Mouse (Mus musculus): ENCODE results near the gene Eif4g1. TPM values are rescaled to one million over a fixed set of nuclear protein-coding genes. Genes with fewer than 3 reads are reported as not detected.

Gene Eif4g1
- polyA plus RNA-seq, 1 experiment from 2014 or later, result 213 TPM

GRCm38 (mm10) chr16:20733731-20734730, 65.9 kb downstream of the Eif4g1 start, which contains the start of gene Thpo:
Gene Thpo, minus strand, starts transcription at chr16:20734511.
- Histone ChIP-seq H3K27ac (ENCODE audit: low read depth, low read length) (no peak within 1 kb of the TSS), H3K27me3 (ENCODE audit: control insufficient read depth, insufficient read depth, low read length) (peaks cover 21% of the 10 kb centered on the region), H3K4me3 (ENCODE audit: low read length) (peak within 1 kb of the TSS; percentile 69), H3K4me1 (ENCODE audit: control insufficient read depth, insufficient read depth, low read length) (peaks cover 16% of the 10 kb centered on the region; the same call in 1 of the 2 replicates), H3K36me3 (ENCODE audit: control insufficient read depth, insufficient read depth, low read length) (no peaks in the 10 kb centered on the region), H3K9ac (ENCODE audit: low read depth, low read length) (peak within 1 kb of the TSS; percentile 77; the same call in 1 of the 2 replicates), H3K4me2 (replicated peaks; ENCODE audit: low read depth, low read length) (peak within 1 kb of the TSS; percentile 99), H3K9me3 (ENCODE audit: control insufficient read depth, low read length) (no peaks in the 10 kb centered on the region)
- ATAC-seq (ENCODE audit: low FRiP score, low TSS enrichment), result no peak
- 2% methylated on average over 45 of the region's 45 CpGs for WGBS

GRCm38 (mm10) chr16:20735651-20736050, 67.5 kb downstream of the Eif4g1 start:
- no peaks in the 10 kb centered on the region for H3K9me3 ChIP-seq (ENCODE audit: control insufficient read depth, low read length)
- peaks cover 21% of the 10 kb centered on the region for H3K27me3 ChIP-seq (ENCODE audit: control insufficient read depth, insufficient read depth, low read length)
- WGBS, result 69% methylated on average over 5 of the region's 5 CpGs
- peaks cover 16% of the 10 kb centered on the region; the same call in 1 of the 2 replicates for H3K4me1 ChIP-seq (ENCODE audit: control insufficient read depth, insufficient read depth, low read length)
- H3K4me2 ChIP-seq (replicated peaks; ENCODE audit: low read depth, low read length), result no peak overlapping the region
- no peaks in the 10 kb centered on the region for H3K36me3 ChIP-seq (ENCODE audit: control insufficient read depth, insufficient read depth, low read length)
- no peak overlapping the region for H3K4me3 ChIP-seq (ENCODE audit: low read length)
- no peak for ATAC-seq (ENCODE audit: low FRiP score, low TSS enrichment)
- H3K27ac ChIP-seq (ENCODE audit: low read depth, low read length), result no peak overlapping the region
- no peak overlapping the region for H3K9ac ChIP-seq (ENCODE audit: low read depth, low read length)

GRCm38 (mm10) chr16:20736168-20736567, 68.1 kb downstream of the Eif4g1 start:
- 85% methylated on average over 7 of the region's 7 CpGs for WGBS
- Histone ChIP-seq H3K36me3 (ENCODE audit: control insufficient read depth, insufficient read depth, low read length) (no peaks in the 10 kb centered on the region), H3K9ac (ENCODE audit: low read depth, low read length) (no peak overlapping the region), H3K9me3 (ENCODE audit: control insufficient read depth, low read length) (no peaks in the 10 kb centered on the region), H3K27me3 (ENCODE audit: control insufficient read depth, insufficient read depth, low read length) (peaks cover 21% of the 10 kb centered on the region), H3K4me3 (ENCODE audit: low read length) (no peak overlapping the region), H3K4me1 (ENCODE audit: control insufficient read depth, insufficient read depth, low read length) (peaks cover 16% of the 10 kb centered on the region; the same call in 1 of the 2 replicates), H3K4me2 (replicated peaks; ENCODE audit: low read depth, low read length) (no peak overlapping the region), H3K27ac (ENCODE audit: low read depth, low read length) (no peak overlapping the region)
- ATAC-seq (ENCODE audit: low FRiP score, low TSS enrichment), result no peak

- Histone ChIP-seq H3K4me3 (ENCODE audit: low read length) (no peak overlapping the region), H3K9ac (ENCODE audit: low read depth, low read length) (no peak overlapping the region), H3K4me1 (ENCODE audit: control insufficient read depth, insufficient read depth, low read length) (peaks cover 16% of the 10 kb centered on the region; the same call in 1 of the 2 replicates), H3K4me2 (replicated peaks; ENCODE audit: low read depth, low read length) (no peak overlapping the region), H3K27me3 (ENCODE audit: control insufficient read depth, insufficient read depth, low read length) (peaks cover 21% of the 10 kb centered on the region), H3K27ac (ENCODE audit: low read depth, low read length) (no peak overlapping the region), H3K9me3 (ENCODE audit: control insufficient read depth, low read length) (no peaks in the 10 kb centered on the region), H3K36me3 (ENCODE audit: control insufficient read depth, insufficient read depth, low read length) (no peaks in the 10 kb centered on the region)
- ATAC-seq (ENCODE audit: low FRiP score, low TSS enrichment), result no peak
- WGBS, result 85% methylated on average over 5 of the region's 5 CpGs
These were observed 68.7 kb downstream of the Eif4g1 start for GRCm38 (mm10) chr16:20736823-20737222.

GRCm38 (mm10) chr16:20739845-20740244, 71.7 kb downstream of the Eif4g1 start:
- H3K4me1 ChIP-seq (ENCODE audit: control insufficient read depth, insufficient read depth, low read length), result no peaks in the 10 kb centered on the region
- H3K27ac ChIP-seq (ENCODE audit: low read depth, low read length), result no peak overlapping the region
- peaks cover 9% of the 10 kb centered on the region for H3K27me3 ChIP-seq (ENCODE audit: control insufficient read depth, insufficient read depth, low read length)
- 94% methylated on average over 9 of the region's 9 CpGs for WGBS
- H3K9me3 ChIP-seq (ENCODE audit: control insufficient read depth, low read length), result no peaks in the 10 kb centered on the region
- H3K4me2 ChIP-seq (replicated peaks; ENCODE audit: low read depth, low read length), result no peak overlapping the region
- no peak overlapping the region for H3K9ac ChIP-seq (ENCODE audit: low read depth, low read length)
- ATAC-seq (ENCODE audit: low FRiP score, low TSS enrichment), result no peak
- H3K4me3 ChIP-seq (ENCODE audit: low read length), result no peak overlapping the region
- H3K36me3 ChIP-seq (ENCODE audit: control insufficient read depth, insufficient read depth, low read length), result no peaks in the 10 kb centered on the region

Other genes with a start within 250 kb of the Eif4g1 start
- gene Abcc5, start 241.9 kb upstream of the Eif4g1 start, polyA plus RNA-seq (2014; fragmentation: Nextera tagmentation; extraction: Ambion mirVana), result 37.3 and 64.0 TPM in 2 replicates
- gene Eif2b5, start 169.5 kb upstream of the Eif4g1 start, polyA plus RNA-seq (2014; fragmentation: Nextera tagmentation; extraction: Ambion mirVana), result 68.6 and 115 TPM in 2 replicates
- gene Dvl3, start 151.3 kb upstream of the Eif4g1 start, polyA plus RNA-seq (2014; fragmentation: Nextera tagmentation; extraction: Ambion mirVana), result 29.1 and 30.5 TPM in 2 replicates
- 607 TPM in 2 replicates for gene Ap2m1, start 132.8 kb upstream of the Eif4g1 start, polyA plus RNA-seq (2014; fragmentation: Nextera tagmentation; extraction: Ambion mirVana)
- gene Abcf3, start 119.7 kb upstream of the Eif4g1 start, polyA plus RNA-seq (2014; fragmentation: Nextera tagmentation; extraction: Ambion mirVana), result 42.6 and 44.5 TPM in 2 replicates
- 0.79 and 1.3 TPM in 2 replicates for gene Vwa5b2, start 78.8 kb upstream of the Eif4g1 start, polyA plus RNA-seq (2014; fragmentation: Nextera tagmentation; extraction: Ambion mirVana)
- gene Eef1akmt4, start 56.7 kb upstream of the Eif4g1 start, polyA plus RNA-seq (2014; fragmentation: Nextera tagmentation; extraction: Ambion mirVana), result 42.2 and 42.4 TPM in 2 replicates
- not detected in 2 replicates for gene Gm49333, start 56.7 kb upstream of the Eif4g1 start, polyA plus RNA-seq (2014; fragmentation: Nextera tagmentation; extraction: Ambion mirVana)
- gene Alg3, start 56.6 kb upstream of the Eif4g1 start, polyA plus RNA-seq (2014; fragmentation: Nextera tagmentation; extraction: Ambion mirVana), result 44.3 and 55.7 TPM in 2 replicates
- 1.7 and 1.9 TPM in 2 replicates for gene Camk2n2, start 47.0 kb upstream of the Eif4g1 start, polyA plus RNA-seq (2014; fragmentation: Nextera tagmentation; extraction: Ambion mirVana)
- 2.6 and 3.1 TPM in 2 replicates for gene Ece2, start 38.5 kb upstream of the Eif4g1 start, polyA plus RNA-seq (2014; fragmentation: Nextera tagmentation; extraction: Ambion mirVana)
- gene Psmd2, start 16.7 kb upstream of the Eif4g1 start, polyA plus RNA-seq (2014; fragmentation: Nextera tagmentation; extraction: Ambion mirVana), result 208 and 355 TPM in 2 replicates
- gene Fam131a, start 24.9 kb downstream of the Eif4g1 start, polyA plus RNA-seq (2014; fragmentation: Nextera tagmentation; extraction: Ambion mirVana), result 3.8 and 5.5 TPM in 2 replicates
- 147 and 172 TPM in 2 replicates for gene Polr2h, start 49.4 kb downstream of the Eif4g1 start, polyA plus RNA-seq (2014; fragmentation: Nextera tagmentation; extraction: Ambion mirVana)
- 15.5 and 17.3 TPM in 2 replicates for gene Clcn2, start 49.4 kb downstream of the Eif4g1 start, polyA plus RNA-seq (2014; fragmentation: Nextera tagmentation; extraction: Ambion mirVana)
- 3.9 and 4.6 TPM in 2 replicates for gene Chrd, start 64.8 kb downstream of the Eif4g1 start, polyA plus RNA-seq (2014; fragmentation: Nextera tagmentation; extraction: Ambion mirVana)
- gene Thpo, start 66.2 kb downstream of the Eif4g1 start, polyA plus RNA-seq (2014; fragmentation: Nextera tagmentation; extraction: Ambion mirVana), result 0.89 and 1.2 TPM in 2 replicates